Mouse (Mus musculus) midbrain, embryonic 10.5 days (tissue): ENCODE results near the gene Bicc1. TPM values are rescaled to one million over a fixed set of nuclear protein-coding genes. Genes with fewer than 3 reads are reported as not detected.

Experiments
- DNase-seq: peaks from one replicate; pipeline ENCODE4 v3.0.0-alpha.2; 2017; ENCODE audit warnings: low spot score
- H3K27ac ChIP-seq: fragments of 300-500 bp; sonication (generic); replicated peaks from 2 replicates; pipeline ENCODE4 v1.5.1; 2016; ENCODE audit warnings: mild to moderate bottlenecking
- H3K27me3 ChIP-seq: fragments of 300-500 bp; sonication (generic); 2 replicates; pipeline ENCODE4 v1.6.1; 2016; ENCODE audit warnings: low read depth, mild to moderate bottlenecking; ENCODE audit not compliant: poor library complexity, severe bottlenecking
- H3K36me3 ChIP-seq: fragments of 300-500 bp; sonication (generic); 2 replicates; pipeline ENCODE4 v1.6.1; 2016; ENCODE audit warnings: mild to moderate bottlenecking, moderate library complexity
- H3K4me1 ChIP-seq: fragments of 300-500 bp; sonication (generic); 2 replicates; pipeline ENCODE4 v1.6.1; 2016
- H3K4me3 ChIP-seq: fragments of 300-500 bp; sonication (generic); 2 replicates; pipeline ENCODE4 v1.5.1; 2016; ENCODE audit warnings: mild to moderate bottlenecking, moderate library complexity
- H3K9me3 ChIP-seq: fragments of 300-500 bp; sonication (generic); replicated peaks from 2 replicates; pipeline ENCODE4 v1.6.1; 2016; ENCODE audit warnings: mild to moderate bottlenecking
- WGBS: fragments of 180-500 bp; shearing (Covaris S2); methylation state at CpG from one replicate; pipeline ENCODE4 v1.1.7; 2016; 5-methylcytosine and 5-hydroxymethylcytosine counted together
- polyA plus RNA-seq: library from polyadenylated mRNA; unstranded; fragments of >200 nt; fragmentation: Nextera tagmentation; extraction: Ambion mirVana; gene quantifications from 2 replicates; pipeline ENCODE4 v1.2.1, GENCODE M21; 2016

Bicc1 gene
- polyA plus RNA-seq, 1 experiment from 2014 or later = 4.1 TPM

GRCm38 (mm10) chr10:71153138-71153537, 6.4 kb downstream of the Bicc1 start:
- no peaks in the 10 kb centered on the region for H3K4me1 ChIP-seq
- H3K4me3 ChIP-seq = no peak overlapping the region
- H3K9me3 ChIP-seq = peaks cover 3% of the 10 kb centered on the region; the same call in 1 of the 2 replicates
- WGBS = 89% methylated on average over 1 of the region's 1 CpGs
- H3K27ac ChIP-seq = no peak overlapping the region
- no peak for DNase-seq
- H3K36me3 ChIP-seq = no peaks in the 10 kb centered on the region
- H3K27me3 ChIP-seq = peaks cover 12% of the 10 kb centered on the region

GRCm38 (mm10) chr10:71150486-71150885, 9.0 kb downstream of the Bicc1 start:
- 84% methylated on average over 2 of the region's 2 CpGs for WGBS
- H3K4me3 ChIP-seq = no peak overlapping the region
- no peak overlapping the region for H3K27ac ChIP-seq
- H3K9me3 ChIP-seq = peaks cover 3% of the 10 kb centered on the region; the same call in 1 of the 2 replicates
- DNase-seq = no peak
- H3K36me3 ChIP-seq = no peaks in the 10 kb centered on the region
- H3K27me3 ChIP-seq = no peaks in the 10 kb centered on the region
- H3K4me1 ChIP-seq = 0 out of 2 replicates have a peak, but pooled peaks cover 2% of the 10 kb centered on the region

GRCm38 (mm10) chr10:71148951-71149603, 10.4 kb downstream of the Bicc1 start:
- 0 out of 2 replicates have a peak, but pooled peaks cover 2% of the 10 kb centered on the region for H3K4me1 ChIP-seq
- no peaks in the 10 kb centered on the region for H3K36me3 ChIP-seq
- WGBS = 90% methylated on average over 5 of the region's 5 CpGs
- no peaks in the 10 kb centered on the region for H3K27me3 ChIP-seq
- H3K9me3 ChIP-seq = peaks cover 3% of the 10 kb centered on the region; the same call in 1 of the 2 replicates
- DNase-seq = no peak
- no peak overlapping the region for H3K4me3 ChIP-seq
- H3K27ac ChIP-seq = no peak overlapping the region

GRCm38 (mm10) chr10:71148226-71148625, 11.3 kb downstream of the Bicc1 start:
- 91% methylated on average over 9 of the region's 9 CpGs for WGBS
- Histone ChIP-seq H3K4me1 (0 out of 2 replicates have a peak, but pooled peaks cover 2% of the 10 kb centered on the region), H3K36me3 (no peaks in the 10 kb centered on the region), H3K9me3 (no peaks in the 10 kb centered on the region), H3K27me3 (no peaks in the 10 kb centered on the region), H3K4me3 (no peak overlapping the region), H3K27ac (no peak overlapping the region)
- no peak for DNase-seq

- 89% methylated on average over 15 of the region's 15 CpGs for WGBS
- no peaks in the 10 kb centered on the region for H3K27me3 ChIP-seq
- H3K4me1 ChIP-seq = 0 out of 2 replicates have a peak, but pooled peaks cover 2% of the 10 kb centered on the region
- no peak for DNase-seq
- H3K27ac ChIP-seq = no peak overlapping the region
- H3K4me3 ChIP-seq = no peak overlapping the region
- H3K9me3 ChIP-seq = no peaks in the 10 kb centered on the region
- H3K36me3 ChIP-seq = no peaks in the 10 kb centered on the region
These were observed 12.6 kb downstream of the Bicc1 start for GRCm38 (mm10) chr10:71146681-71147615.

- 75% methylated on average over 11 of the region's 11 CpGs for WGBS
- no peak for DNase-seq
- H3K36me3 ChIP-seq = no peaks in the 10 kb centered on the region
- no peak overlapping the region for H3K27ac ChIP-seq
- H3K9me3 ChIP-seq = no peaks in the 10 kb centered on the region
- H3K4me3 ChIP-seq = no peak overlapping the region
- H3K27me3 ChIP-seq = no peaks in the 10 kb centered on the region
- 0 out of 2 replicates have a peak, but pooled peaks cover 2% of the 10 kb centered on the region for H3K4me1 ChIP-seq
These were observed 13.7 kb downstream of the Bicc1 start for GRCm38 (mm10) chr10:71145801-71146200.

GRCm38 (mm10) chr10:71144191-71144590, 15.3 kb downstream of the Bicc1 start:
- Histone ChIP-seq H3K27me3 (no peaks in the 10 kb centered on the region), H3K36me3 (no peaks in the 10 kb centered on the region), H3K4me3 (no peak overlapping the region), H3K27ac (no peak overlapping the region), H3K4me1 (0 out of 2 replicates have a peak, but pooled peaks cover 2% of the 10 kb centered on the region), H3K9me3 (no peaks in the 10 kb centered on the region)
- WGBS = 89% methylated on average over 4 of the region's 4 CpGs
- no peak for DNase-seq

GRCm38 (mm10) chr10:71142568-71142967, 16.9 kb downstream of the Bicc1 start:
- peaks cover 12% of the 10 kb centered on the region for H3K4me1 ChIP-seq
- no peaks in the 10 kb centered on the region for H3K9me3 ChIP-seq
- H3K27ac ChIP-seq = no peak overlapping the region
- no peaks in the 10 kb centered on the region for H3K36me3 ChIP-seq
- H3K4me3 ChIP-seq = no peak overlapping the region
- WGBS = 96% methylated on average over 2 of the region's 2 CpGs
- no peaks in the 10 kb centered on the region for H3K27me3 ChIP-seq
- no peak for DNase-seq

GRCm38 (mm10) chr10:71140281-71140845, 19.1 kb downstream of the Bicc1 start:
- Histone ChIP-seq H3K9me3 (no peaks in the 10 kb centered on the region), H3K36me3 (no peaks in the 10 kb centered on the region), H3K4me1 (peaks cover 13% of the 10 kb centered on the region), H3K4me3 (no peak overlapping the region), H3K27me3 (no peaks in the 10 kb centered on the region), H3K27ac (no peak overlapping the region)
- no peak for DNase-seq
- 76% methylated on average over 6 of the region's 6 CpGs for WGBS

GRCm38 (mm10) chr10:71138852-71139197, 20.7 kb downstream of the Bicc1 start:
- DNase-seq = no peak
- no peaks in the 10 kb centered on the region for H3K27me3 ChIP-seq

GRCm38 (mm10) chr10:71138132-71138851, 21.2 kb downstream of the Bicc1 start:
- peak; percentile 26 for DNase-seq
- 66% methylated on average over 14 of the region's 14 CpGs for WGBS
- Histone ChIP-seq H3K27me3 (no peaks in the 10 kb centered on the region), H3K4me1 (peaks cover 13% of the 10 kb centered on the region), H3K9me3 (no peaks in the 10 kb centered on the region), H3K27ac (0 out of 2 replicates have a peak overlapping the region, but pooled peaks have one; percentile 57), H3K4me3 (no peak overlapping the region), H3K36me3 (no peaks in the 10 kb centered on the region)

More at GRCm38 (mm10) chr10:71138852-71139197, 20.7 kb downstream of the Bicc1 start:
- no peaks in the 10 kb centered on the region for H3K9me3 ChIP-seq
- 81% methylated on average over 2 of the region's 2 CpGs for WGBS
- no peak overlapping the region for H3K27ac ChIP-seq
- no peak overlapping the region for H3K4me3 ChIP-seq
- no peaks in the 10 kb centered on the region for H3K36me3 ChIP-seq
- H3K4me1 ChIP-seq = peaks cover 13% of the 10 kb centered on the region

GRCm38 (mm10) chr10:71137606-71138005, 21.9 kb downstream of the Bicc1 start:
- Histone ChIP-seq H3K36me3 (no peaks in the 10 kb centered on the region), H3K4me1 (peaks cover 13% of the 10 kb centered on the region), H3K27me3 (no peaks in the 10 kb centered on the region), H3K27ac (no peak overlapping the region), H3K4me3 (no peak overlapping the region), H3K9me3 (no peaks in the 10 kb centered on the region)
- no peak for DNase-seq
- WGBS = 95% methylated on average over 9 of the region's 9 CpGs
